Mouse (Mus musculus): ENCODE data around the gene Fjx1.

- TF ChIP-seq GATA1 (IDR thresholded peaks at IDR 0.05; ENCODE audit: borderline replicate concordance, low read length) (no peak), FLI1 (IDR thresholded peaks at IDR 0.05; ENCODE audit: low read length) (no peak)
These were observed 23.8 kb upstream of the Fjx1 start for GRCm38 (mm10) chr2:102476101-102476500.
